Mouse (Mus musculus) forebrain, embryonic 15.5 days (tissue): ENCODE results near the gene Ssh2. TPM values are rescaled to one million over a fixed set of nuclear protein-coding genes. Genes with fewer than 3 reads are reported as not detected.

Experiments used
- polyA plus RNA-seq: library from polyadenylated mRNA; unstranded; fragments of >200 nt; fragmentation: Nextera tagmentation; extraction: Ambion mirVana; gene quantifications from 2 replicates; pipeline ENCODE4 v1.2.1, GENCODE M21; 2015

Gene Ssh2
- polyA plus RNA-seq, 1 experiment from 2014 or later = 20.1 TPM

Other genes with a start within 250 kb of the Ssh2 start
- gene Slc6a4, start 217.7 kb upstream of the Ssh2 start, polyA plus RNA-seq = 0.43 and 0.60 TPM in 2 replicates
- 65.0 and 70.8 TPM in 2 replicates for gene Nsrp1, start 137.9 kb upstream of the Ssh2 start, polyA plus RNA-seq
- 0.59 and 0.77 TPM in 2 replicates for gene Efcab5, start 27.3 kb upstream of the Ssh2 start, polyA plus RNA-seq
- 0.08 and 0.09 TPM in 2 replicates for gene Coro6, start 246.1 kb downstream of the Ssh2 start, polyA plus RNA-seq